Mouse (Mus musculus) myocyte (in vitro differentiated cells): ENCODE measurements around the gene Ube4b. TPM values are rescaled to one million over a fixed set of nuclear protein-coding genes. Genes with fewer than 3 reads are reported as not detected.

Source experiments
- H3K27me3 ChIP-seq: one replicate; pipeline ENCODE4 v1.6.1; 2011; ENCODE audit not compliant: control insufficient read depth, insufficient read depth, insufficient read length
- H3K36me3 ChIP-seq: one replicate; pipeline ENCODE4 v1.6.1; 2011; ENCODE audit not compliant: control insufficient read depth, insufficient read depth
- H3K4me2 ChIP-seq: one replicate; pipeline ENCODE4 v1.6.1; 2011; ENCODE audit warnings: low read depth, control low read depth
- H3K4me3 ChIP-seq: one replicate; pipeline ENCODE4 v1.5.1; 2011; ENCODE audit warnings: mild to moderate bottlenecking, control low read depth, moderate library complexity
- H3K79me2 ChIP-seq: one replicate; pipeline ENCODE4 v1.6.1; 2011; ENCODE audit not compliant: control insufficient read depth, insufficient read depth
- H3ac ChIP-seq: one replicate; pipeline ENCODE4 v1.6.1; 2011; ENCODE audit not compliant: control insufficient read depth, insufficient read length
- CEBPB ChIP-seq: IDR thresholded peaks from 2 replicates; pipeline ENCODE4 v1.6.1; 2011; ENCODE audit warnings: mild to moderate bottlenecking, moderate library complexity; ENCODE audit not compliant: poor library complexity, insufficient read depth, severe bottlenecking
- E2F4 ChIP-seq: IDR thresholded peaks from one replicate; pipeline ENCODE4 v1.6.1; 2011; ENCODE audit warnings: mild to moderate bottlenecking, control low read depth, moderate library complexity; ENCODE audit not compliant: insufficient read depth
- MAX ChIP-seq: IDR thresholded peaks from one replicate; pipeline ENCODE4 v1.6.1; 2011; ENCODE audit warnings: low read depth, mild to moderate bottlenecking, control low read depth
- MYOD1 ChIP-seq, 3 experiments: IDR thresholded peaks; one replicate each; pipeline ENCODE4 v1.6.1; 2011; ENCODE audit warnings: control low read depth in 2 of 3, low read depth in 2 of 3, mild to moderate bottlenecking in 2 of 3, moderate library complexity in 1 of 3; ENCODE audit not compliant: insufficient read length in 2 of 3, control insufficient read depth in 1 of 3
- MYOG ChIP-seq, 3 experiments: IDR thresholded peaks; one replicate each; pipeline ENCODE4 v1.6.1; 2011; ENCODE audit warnings: control low read depth in 2 of 3, low read depth in 2 of 3, mild to moderate bottlenecking in 2 of 3; ENCODE audit not compliant: insufficient read length in 2 of 3, control insufficient read depth in 1 of 3, insufficient read depth in 1 of 3
- POLR2A ChIP-seq: IDR thresholded peaks from one replicate; pipeline ENCODE4 v1.6.1; 2011; ENCODE audit warnings: low read depth, mild to moderate bottlenecking, control low read depth, moderate library complexity; ENCODE audit not compliant: insufficient read length
- POLR2AphosphoS2 ChIP-seq: IDR thresholded peaks from one replicate; pipeline ENCODE4 v1.6.1; 2011; ENCODE audit warnings: low read depth, control low read depth; ENCODE audit not compliant: insufficient read length
- REST ChIP-seq: IDR thresholded peaks from one replicate; pipeline ENCODE4 v1.6.1; 2011; ENCODE audit warnings: mild to moderate bottlenecking, control low read depth, moderate library complexity; ENCODE audit not compliant: insufficient read depth, insufficient read length
- SRF ChIP-seq: IDR thresholded peaks from one replicate; pipeline ENCODE4 v1.6.1; 2011; ENCODE audit warnings: low read depth; ENCODE audit not compliant: control insufficient read depth, insufficient read length
- TCF12 ChIP-seq: IDR thresholded peaks from one replicate; pipeline ENCODE4 v1.6.1; 2011; ENCODE audit warnings: mild to moderate bottlenecking, control low read depth; ENCODE audit not compliant: poor library complexity, insufficient read depth, severe bottlenecking
- TCF3 ChIP-seq: IDR thresholded peaks from one replicate; pipeline ENCODE4 v1.6.1; 2011; ENCODE audit warnings: low read depth, control low read depth; ENCODE audit not compliant: insufficient read length
- USF1 ChIP-seq: IDR thresholded peaks from one replicate; pipeline ENCODE4 v1.6.1; 2011; ENCODE audit warnings: low read depth, mild to moderate bottlenecking, control low read depth, moderate library complexity
- polyA plus RNA-seq: library from polyadenylated mRNA; unstranded; fragments of >200 nt; fragmentation: generic; extraction: Trizol; gene quantifications from one replicate; pipeline ENCODE4 v1.2.1, GENCODE M21; 2012; ENCODE audit warnings: missing spikeins

Ube4b gene
- polyA plus RNA-seq, 1 experiment, result 57.4 TPM

DNA sequence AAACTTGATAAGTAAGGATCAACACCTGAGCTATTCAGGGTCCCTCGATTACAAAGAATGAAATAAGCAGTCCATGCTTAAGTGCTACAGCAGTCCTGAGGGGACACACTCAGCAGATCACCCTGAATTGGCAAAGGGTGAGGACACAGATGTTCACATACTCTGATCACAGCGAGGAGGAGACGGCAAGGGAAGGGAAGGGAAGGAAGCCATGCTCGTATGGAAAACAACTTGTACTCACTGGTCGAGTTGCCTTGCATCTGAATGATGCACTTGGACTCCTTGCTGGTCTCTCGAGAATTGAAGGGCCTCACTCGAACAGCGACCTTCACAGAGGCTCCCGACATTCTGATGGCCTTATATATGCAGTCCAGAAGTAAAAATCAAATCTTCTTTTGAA, 135.5 kb downstream of the Ube4b start:
- H3ac ChIP-seq, result no peak overlapping the region
- TF ChIP-seq MYOD1 (IDR thresholded peaks at IDR 0.05; ENCODE audit: control insufficient read depth in 1 of 3, insufficient read length in 2 of 3, low read depth in 2 of 3) (no peak), MAX (no peak), POLR2AphosphoS2 (no peak), CEBPB (no peak), REST (no peak), TCF12 (no peak)
- no peaks in the 10 kb centered on the region for H3K27me3 ChIP-seq

DNA sequence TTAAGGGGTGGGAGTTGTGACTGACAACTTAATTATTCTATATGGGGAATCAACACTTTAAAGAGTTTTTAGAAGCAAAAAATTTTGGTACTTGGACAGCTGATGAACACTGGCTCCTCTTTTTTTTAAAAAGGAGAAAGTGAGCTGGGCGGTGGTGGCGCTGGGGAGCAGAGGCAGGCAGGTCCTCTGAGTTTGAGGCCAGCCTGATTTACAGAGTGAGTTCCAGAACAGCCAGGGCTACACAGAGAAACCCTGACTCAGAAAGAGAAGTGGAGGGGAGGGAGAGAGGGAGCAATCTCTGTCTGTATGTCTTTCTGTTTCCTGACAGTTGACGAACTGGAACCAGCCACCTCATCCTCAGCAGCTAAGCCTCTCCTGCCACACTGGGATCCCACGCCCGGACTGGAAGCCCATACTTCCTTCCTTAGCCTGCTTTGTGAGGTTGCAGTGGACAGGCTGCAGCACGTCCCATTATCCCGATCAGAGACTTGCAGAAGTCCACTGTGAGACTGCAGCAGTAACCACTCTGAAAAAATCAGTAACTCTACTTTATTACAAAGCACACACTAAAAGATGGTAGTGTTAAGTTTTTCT, 136.3 kb downstream of the Ube4b start:
- Histone ChIP-seq H3K4me2 (no peak overlapping the region), H3ac (no peak overlapping the region), H3K36me3 (peaks cover 15% of the 10 kb centered on the region), H3K4me3 (no peak overlapping the region), H3K79me2 (peaks cover 61% of the 10 kb centered on the region), H3K27me3 (no peaks in the 10 kb centered on the region)
- TF ChIP-seq TCF12 (no peak), E2F4 (no peak), TCF3 (no peak), SRF (no peak)

More for the DNA sequence above, 135.5 kb downstream of the Ube4b start:
- Histone ChIP-seq H3K79me2 (peaks cover 61% of the 10 kb centered on the region), H3K36me3 (peaks cover 15% of the 10 kb centered on the region), H3K4me2 (no peak overlapping the region), H3K4me3 (no peak overlapping the region)

DNA sequence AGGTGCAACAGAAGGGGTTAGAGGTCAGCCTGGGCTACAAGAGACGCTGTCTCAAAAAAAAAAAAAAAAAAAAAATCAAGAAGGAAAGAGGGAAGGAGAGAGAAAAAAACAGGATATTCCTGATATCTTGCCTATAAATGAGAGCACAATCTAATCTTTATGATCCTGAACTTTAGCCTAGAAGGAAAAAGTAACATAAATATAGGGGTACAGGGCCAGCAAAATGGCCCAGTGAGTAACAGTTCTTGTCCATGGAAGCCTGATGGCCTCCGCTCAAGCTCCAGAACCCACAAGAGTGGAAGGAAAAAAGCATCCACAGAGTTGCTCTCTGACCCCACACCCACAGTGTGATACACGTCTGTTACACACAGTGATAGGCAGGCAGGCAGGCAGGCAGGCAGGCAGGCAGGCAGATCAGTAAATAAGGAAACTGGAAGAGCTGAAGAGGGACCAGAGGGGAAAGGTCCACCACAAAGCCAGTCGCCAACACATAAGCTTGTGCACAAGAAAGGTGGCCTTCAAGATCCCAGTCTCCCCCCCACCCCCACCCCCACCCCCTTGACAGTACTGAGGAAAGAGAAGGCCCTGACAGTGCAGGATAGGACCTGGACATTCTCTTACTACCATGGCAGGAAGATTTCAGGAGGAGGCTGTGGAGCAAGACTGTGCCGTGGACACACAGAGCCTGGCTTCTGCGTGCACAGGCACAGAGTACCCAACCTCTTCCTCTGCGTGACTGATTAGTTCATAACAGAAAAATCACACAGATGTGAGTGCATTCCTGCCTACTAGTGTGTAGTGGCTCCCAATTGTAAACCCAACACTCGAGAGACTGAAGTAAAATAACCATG, 140.0 kb downstream of the Ube4b start:
- Histone ChIP-seq H3K36me3 (peaks cover 15% of the 10 kb centered on the region), H3K27me3 (no peaks in the 10 kb centered on the region), H3K4me2 (no peak overlapping the region), H3K4me3 (no peak overlapping the region), H3ac (no peak overlapping the region), H3K79me2 (peaks cover 65% of the 10 kb centered on the region)
- TF ChIP-seq MYOD1 (IDR thresholded peaks at IDR 0.05; ENCODE audit: control insufficient read depth in 1 of 3, insufficient read length in 2 of 3, low read depth in 2 of 3) (no peak), MYOG (IDR thresholded peaks at IDR 0.05; ENCODE audit: control insufficient read depth in 1 of 3, insufficient read depth in 1 of 3, insufficient read length in 2 of 3, low read depth in 2 of 3) (no peak), USF1 (no peak), CEBPB (no peak), MAX (no peak), POLR2AphosphoS2 (no peak), SRF (no peak), REST (no peak)

DNA sequence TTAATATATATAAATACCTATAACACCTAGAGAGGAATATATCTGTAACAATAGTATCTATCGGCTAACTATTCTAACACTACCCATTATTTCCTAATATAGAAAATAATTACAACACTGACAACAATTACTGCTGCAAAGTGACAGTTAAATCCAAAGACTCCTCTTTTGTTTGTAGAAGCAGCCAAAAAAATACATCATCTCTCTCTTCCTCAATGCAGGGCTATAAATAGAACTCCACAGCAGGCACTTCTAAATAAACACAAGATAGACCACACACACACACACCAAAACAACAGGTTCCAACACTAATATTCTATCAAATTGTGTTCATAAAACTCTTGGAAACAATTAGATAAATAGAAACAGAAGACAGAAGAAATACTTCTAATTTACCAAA, 140.9 kb downstream of the Ube4b start:
- Histone ChIP-seq H3K4me3 (no peak overlapping the region), H3K4me2 (peak overlapping the region; percentile 21), H3ac (no peak overlapping the region), H3K27me3 (no peaks in the 10 kb centered on the region), H3K79me2 (peaks cover 73% of the 10 kb centered on the region), H3K36me3 (peaks cover 9% of the 10 kb centered on the region)
- no peak for TF ChIP-seq POLR2A

DNA sequence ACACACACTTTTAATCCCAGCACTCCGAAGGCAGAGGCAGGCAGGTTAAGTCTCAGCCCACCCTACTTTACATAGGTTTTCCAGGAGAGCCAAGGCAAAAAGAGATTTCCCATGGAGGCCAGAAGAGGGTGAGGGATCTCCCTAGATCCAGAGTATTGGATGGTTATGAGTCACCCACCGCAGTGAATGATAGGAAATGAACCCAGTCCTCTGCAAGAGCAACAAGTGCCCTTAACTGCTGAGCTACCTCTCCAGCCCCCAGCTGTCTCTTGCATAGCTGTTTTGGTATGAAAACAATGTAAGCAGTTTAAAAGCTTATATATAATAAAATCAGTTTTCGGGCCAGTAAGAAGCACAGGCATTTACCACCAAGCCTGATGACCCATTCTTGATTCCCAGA, 143.5 kb downstream of the Ube4b start:
- TF ChIP-seq E2F4 (no peak), TCF3 (no peak), CEBPB (peak; percentile 18; the same call in 1 of the 2 replicates), MYOD1 (IDR thresholded peaks at IDR 0.05; ENCODE audit: control insufficient read depth in 1 of 3, insufficient read length in 2 of 3, low read depth in 2 of 3) (peak; percentile 19 to 60 (median 45)), MYOG (IDR thresholded peaks at IDR 0.05; ENCODE audit: control insufficient read depth in 1 of 3, insufficient read depth in 1 of 3, insufficient read length in 2 of 3, low read depth in 2 of 3) (peak in 2 of 3 experiments; percentile 28 to 61), REST (no peak), USF1 (no peak), MAX (no peak), SRF (no peak), POLR2A (no peak), TCF12 (peak; percentile 24)
- H3K27me3 ChIP-seq, result no peaks in the 10 kb centered on the region
- H3K36me3 ChIP-seq, result no peaks in the 10 kb centered on the region
- peak overlapping the region; percentile 62 for H3K4me2 ChIP-seq
- H3K4me3 ChIP-seq, result no peak overlapping the region
- H3K79me2 ChIP-seq, result peaks cover 93% of the 10 kb centered on the region
- H3ac ChIP-seq, result no peak overlapping the region
